Mouse (Mus musculus) pancreas, adult 10 weeks (tissue): ENCODE measurements around the gene Wrap73. TPM values are rescaled to one million over a fixed set of nuclear protein-coding genes. Genes with fewer than 3 reads are reported as not detected.

ENCODE experiments used
- polyA plus RNA-seq: library from polyadenylated mRNA; stranded (reverse); fragments of 350-450 nt; fragmentation: Illumina TruSeq; extraction: RNeasy Lipid Tissue Mini Kit (QIAGEN cat#74804); gene quantifications from one replicate; pipeline ENCODE4 v1.2.3, GENCODE M21; 2015; ENCODE audit warnings: low read depth, low replicate concordance; ENCODE audit not compliant: insufficient read depth

Wrap73 gene
- polyA plus RNA-seq, result 3.3 TPM

DNA sequence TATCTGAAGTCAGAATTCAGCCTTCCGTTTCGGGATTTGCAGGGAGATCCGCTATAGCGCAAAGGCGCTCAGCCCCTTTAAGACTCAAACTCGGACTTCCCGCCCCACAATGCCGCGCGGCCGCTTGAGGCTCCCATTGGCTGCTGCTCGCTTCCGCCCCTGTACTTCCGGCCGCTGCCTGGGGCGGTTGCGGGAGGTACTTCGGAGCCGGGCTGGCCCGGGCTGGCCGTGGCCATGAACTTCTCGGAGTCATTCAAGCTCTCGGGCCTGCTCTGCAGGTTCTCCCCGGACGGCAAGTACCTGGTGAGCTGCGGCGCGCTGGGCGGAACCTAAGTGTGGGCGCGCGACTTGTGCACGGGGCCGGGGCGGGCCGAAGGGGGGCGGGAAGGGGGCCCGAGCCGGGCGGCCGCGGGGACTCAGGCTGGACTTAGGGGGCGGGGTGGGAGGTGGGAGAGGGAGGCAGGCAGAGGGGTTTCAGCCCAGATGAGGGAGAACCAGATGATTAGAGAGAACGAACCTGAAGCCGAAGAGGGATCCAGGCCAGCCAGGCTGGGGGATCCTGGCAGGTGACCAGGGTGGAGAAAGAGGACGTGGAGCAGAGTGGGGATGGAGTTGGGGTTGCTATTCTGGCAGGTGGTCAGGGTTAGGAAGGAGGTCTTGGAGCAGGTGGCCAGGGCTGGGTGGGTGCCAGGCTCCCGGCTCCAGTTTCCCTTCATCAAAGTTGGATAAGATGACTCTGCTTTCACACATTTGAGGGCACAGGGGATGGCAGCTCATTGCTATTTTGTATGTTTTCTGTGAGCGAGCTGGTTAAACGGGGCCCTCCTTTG is at the start of gene Wrap73:
Gene Wrap73 (plus strand): TSS at position 162 of the 830 bp plus-strand sequence.

DNA sequence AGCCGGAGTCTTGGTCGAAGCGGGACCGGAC is 2.2 kb upstream of the Wrap73 start, which contains the start of gene Trp73:
Gene Trp73 (minus strand): TSS at position 27 of the 31 bp plus-strand sequence.

DNA sequence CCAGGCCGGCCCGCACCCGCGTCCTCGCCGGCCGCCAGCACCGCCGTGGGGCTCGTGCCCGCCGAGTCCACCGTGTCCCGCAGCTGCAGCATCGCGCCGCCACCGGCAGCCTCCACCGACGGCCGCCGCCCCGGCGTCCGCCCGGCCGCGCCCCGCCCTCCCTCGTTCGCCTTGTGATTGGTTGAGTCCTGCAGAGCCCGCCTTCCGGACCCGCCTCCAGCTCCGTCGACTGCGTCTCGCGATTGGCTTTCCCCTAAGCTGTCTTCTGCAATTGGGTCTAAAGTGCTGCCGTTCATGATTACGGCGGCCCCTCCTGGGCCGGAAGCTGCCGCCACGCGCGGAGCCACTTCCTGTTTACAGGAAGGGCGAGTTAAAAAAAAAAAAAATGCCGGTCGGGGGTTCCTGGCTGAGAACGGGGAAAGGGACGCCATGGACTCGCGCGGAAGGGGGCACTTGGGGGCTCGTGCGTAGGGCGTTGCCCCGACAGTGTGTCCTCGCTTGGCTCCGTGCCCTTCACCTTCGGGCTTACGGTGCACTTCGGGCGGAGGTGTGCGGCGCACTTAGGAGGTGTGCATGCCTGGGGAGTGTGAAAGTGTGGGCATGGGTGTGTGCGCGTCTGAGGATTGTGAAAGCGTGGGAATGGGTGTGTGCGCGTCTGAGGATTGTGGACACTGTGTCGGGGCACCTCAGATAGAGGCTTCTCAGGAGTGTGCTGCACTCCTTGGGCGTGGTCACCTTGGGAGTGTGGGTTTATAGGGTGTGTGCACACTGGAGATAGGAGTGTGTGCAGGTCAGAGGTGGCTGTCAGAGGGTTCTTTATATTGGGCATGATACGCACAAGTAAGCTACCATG is 18.6 kb downstream of the Wrap73 start, which contains the start of gene Tprgl:
Gene Tprgl (minus strand): TSS at position 129 of the 853 bp plus-strand sequence.

DNA sequence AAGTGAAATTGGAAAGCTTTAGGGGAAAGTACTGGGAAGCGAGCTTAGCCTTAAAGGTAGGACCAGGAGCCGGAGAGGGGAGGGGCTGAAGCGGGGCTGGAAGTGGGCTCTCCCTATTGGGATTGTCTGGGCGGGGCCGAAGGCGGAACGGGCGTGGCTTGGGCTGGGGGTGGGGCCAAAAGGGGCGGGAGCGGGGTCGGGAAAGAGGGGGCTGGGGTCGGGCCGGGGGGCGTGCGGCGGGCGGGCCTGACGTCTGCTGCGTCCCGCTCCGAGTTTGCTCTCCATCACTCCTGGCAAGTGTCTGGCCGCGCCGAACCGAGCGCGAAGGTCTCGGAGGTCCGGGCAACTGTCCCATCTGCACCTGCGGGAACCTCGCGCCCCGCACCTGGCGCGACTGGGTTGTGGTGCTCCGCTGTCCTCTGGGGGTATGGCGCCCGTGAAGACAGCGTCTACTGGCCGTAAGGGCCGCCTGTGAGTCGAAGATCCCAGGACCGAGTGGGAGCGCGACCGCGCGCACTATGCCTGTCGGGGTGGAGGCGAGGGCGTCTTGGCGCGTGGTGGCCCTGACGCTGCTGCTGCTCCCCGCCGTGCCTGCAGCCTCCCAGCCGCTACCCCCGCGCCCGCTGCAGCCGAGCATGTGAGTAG is 28.5 kb downstream of the Wrap73 start, which contains the start of gene Megf6:
Gene Megf6 (plus strand): TSS at position 225 of the 645 bp plus-strand sequence.

Other genes starting within 250 kb of the Wrap73 start
- 10.4 TPM for gene A430005L14Rik, start 185.1 kb upstream of the Wrap73 start, polyA plus RNA-seq
- 4.0 TPM for gene Dffb, start 167.2 kb upstream of the Wrap73 start, polyA plus RNA-seq
- gene Cep104, start 167.2 kb upstream of the Wrap73 start, polyA plus RNA-seq, result 4.0 TPM
- gene Lrrc47, start 130.6 kb upstream of the Wrap73 start, polyA plus RNA-seq, result 11.4 TPM
- gene Smim1, start 116.1 kb upstream of the Wrap73 start, polyA plus RNA-seq, result 26.5 TPM
- not detected for gene Ccdc27, start 99.7 kb upstream of the Wrap73 start, polyA plus RNA-seq
- not detected for gene Trp73, start 2.2 kb upstream of the Wrap73 start, polyA plus RNA-seq
- 29.5 TPM for gene Tprgl, start 18.3 kb downstream of the Wrap73 start, polyA plus RNA-seq
- gene Megf6, start 28.4 kb downstream of the Wrap73 start, polyA plus RNA-seq, result 4.2 TPM
- 8.6 TPM for gene Arhgef16, start 159.3 kb downstream of the Wrap73 start, polyA plus RNA-seq
- not detected for gene B230104I21Rik, start 193.8 kb downstream of the Wrap73 start, polyA plus RNA-seq